Mouse (Mus musculus) left cerebral cortex, postnatal 4 days (tissue): ENCODE results near the gene 4933402J07Rik. TPM values are rescaled to one million over a fixed set of nuclear protein-coding genes. Genes with fewer than 3 reads are reported as not detected.
A peak's percentile ranks its signal among the peaks of the same experiment; 100 is the strongest.

Source experiments
- DNase-seq: peaks from one replicate; pipeline ENCODE4 v3.0.0-alpha.2; 2022
- intact Hi-C: fragments of 180-260 bp; cut with DNase I; formaldehyde crosslinking; loops from one replicate; pipeline ENCODE4 v1.15.1; 2025
- total RNA-seq, 2 experiments: library from RNA; stranded (reverse); gene quantifications; 2 replicates each; pipeline ENCODE4 v1.2.3; 2021

Gene 4933402J07Rik
- not detected for total RNA-seq

DNA sequence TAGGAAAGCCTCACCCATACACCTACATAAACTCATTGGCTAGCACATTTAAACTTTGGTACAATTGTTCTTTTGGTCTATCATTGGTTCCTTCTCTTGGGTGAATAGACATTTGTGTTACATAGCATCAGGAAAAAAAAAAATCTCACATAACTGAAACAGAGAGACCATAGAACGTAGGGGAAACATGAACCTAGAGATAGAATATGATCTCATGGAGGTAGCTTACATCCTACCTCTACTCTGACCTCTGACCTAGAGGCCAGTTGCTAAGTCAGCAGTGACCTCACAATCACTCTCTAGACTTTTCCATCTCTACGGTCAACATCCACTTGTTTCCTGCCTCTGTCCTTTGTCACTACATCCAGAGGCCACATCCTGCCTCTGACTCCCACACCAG is at the start of gene 4933402J07Rik:
Gene 4933402J07Rik, plus strand, starts transcription at position 301 of the 400 bp plus-strand sequence.
- no peak for DNase-seq

DNA sequence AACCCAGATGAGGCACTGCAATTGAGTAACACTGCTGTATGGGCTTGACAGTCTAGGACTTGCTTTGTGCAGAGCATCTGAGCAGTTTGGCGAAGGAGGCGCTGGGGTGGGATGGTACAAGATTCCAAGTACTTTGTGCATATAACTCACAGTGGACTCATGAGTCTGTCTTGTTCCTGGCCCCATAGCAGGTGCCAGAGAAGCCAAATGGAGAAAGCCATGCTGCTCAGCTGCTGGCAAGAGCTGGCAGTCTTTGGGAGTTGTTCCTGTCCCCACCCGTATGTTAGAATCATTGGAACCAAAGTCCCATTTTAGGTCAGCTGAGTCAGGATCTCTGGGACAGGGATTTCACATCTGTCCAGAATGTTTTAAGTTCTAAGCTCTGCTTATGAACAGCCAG is 46.5 kb upstream of the 4933402J07Rik start:
- intact Hi-C loops: no loop called here
- DNase-seq: no peak

More for the DNA sequence above, at the start of gene 4933402J07Rik:
- intact Hi-C loops: no loop called here

DNA sequence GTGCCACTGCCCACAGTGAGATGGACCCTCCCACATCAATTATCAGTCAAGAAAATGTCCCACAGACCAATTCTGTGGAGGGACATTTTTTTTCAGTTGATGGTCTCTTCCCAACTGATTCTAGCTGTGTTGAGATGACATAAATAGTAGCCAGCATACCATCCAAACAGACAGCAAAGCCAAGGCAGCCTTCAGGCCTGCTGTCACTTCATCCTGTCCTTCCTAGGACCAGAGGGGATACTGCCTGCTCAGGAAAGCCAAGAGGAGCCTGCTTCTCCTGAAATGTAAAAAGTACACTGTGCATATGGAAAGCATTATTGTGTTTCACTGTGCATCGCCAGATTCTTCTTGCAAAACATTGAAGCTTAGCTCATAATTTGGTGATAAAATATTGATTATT is 38.6 kb upstream of the 4933402J07Rik start:
- DNase-seq: no peak
- intact Hi-C loops: no loop called here

DNA sequence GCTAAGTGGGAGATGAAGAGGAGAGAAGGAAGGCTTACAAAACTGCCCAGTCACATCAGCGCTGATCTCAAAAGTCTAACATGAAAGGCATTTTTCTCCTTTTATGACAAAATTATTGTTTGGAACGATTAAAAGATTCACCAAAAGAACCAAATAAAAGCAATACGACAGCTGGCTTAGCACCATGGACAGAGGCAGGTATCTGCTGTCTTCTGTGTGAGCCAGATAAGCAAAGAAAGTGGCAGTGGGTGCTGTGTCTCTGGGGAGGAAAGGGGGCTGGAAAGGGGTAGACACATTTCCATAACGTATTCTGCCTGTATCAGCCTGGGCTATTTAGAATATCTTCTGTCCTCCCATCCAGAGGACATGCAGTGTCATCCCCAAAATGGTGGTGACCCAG is 32.5 kb upstream of the 4933402J07Rik start:
- no peak for DNase-seq
- intact Hi-C loops: no loop called here

DNA sequence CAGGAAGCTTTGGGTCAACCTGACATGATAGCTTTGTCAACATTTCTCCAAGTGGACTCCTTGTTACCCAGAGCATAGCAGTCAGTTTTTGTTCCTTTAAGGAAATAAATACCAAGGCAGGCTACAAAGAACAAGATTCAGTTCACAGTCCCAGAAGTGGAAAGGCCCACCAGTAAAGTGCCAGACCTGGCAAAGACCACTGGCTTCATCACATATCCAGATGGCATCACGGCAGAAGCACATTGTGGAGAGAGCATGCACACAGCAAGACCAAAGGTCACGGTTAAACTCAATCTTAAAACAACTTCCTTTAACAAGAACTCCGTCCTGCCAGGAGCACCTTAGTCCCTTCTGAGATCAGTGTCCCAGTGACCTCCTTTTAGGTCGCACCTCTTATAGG is 30.2 kb upstream of the 4933402J07Rik start:
- no peak for DNase-seq
- intact Hi-C loops: no loop called here

DNA sequence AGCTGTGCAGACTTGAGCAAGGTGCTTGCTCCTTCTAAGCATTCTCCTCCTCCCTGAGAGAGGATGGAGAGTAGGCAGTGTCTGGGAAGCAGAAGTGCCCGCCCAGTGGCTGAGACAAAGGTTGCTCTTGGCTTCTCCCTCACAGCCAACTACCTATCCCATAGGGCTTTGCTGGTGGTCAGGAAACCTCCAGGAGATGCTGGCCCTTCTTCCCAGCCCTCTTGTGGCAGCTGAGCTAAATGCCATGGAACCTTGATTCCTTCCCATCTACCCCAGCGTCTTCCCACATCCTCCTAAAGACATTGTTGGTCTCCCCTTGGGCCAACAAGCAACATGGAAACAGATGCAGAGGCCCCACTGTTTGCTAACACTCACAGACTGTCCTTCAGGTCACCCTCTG is 28.8 kb upstream of the 4933402J07Rik start:
- intact Hi-C loops: loop anchor here (5.0 kb wide), 1 partner anchor 58 kb away; no protein-coding TSS in a partner anchor

DNA sequence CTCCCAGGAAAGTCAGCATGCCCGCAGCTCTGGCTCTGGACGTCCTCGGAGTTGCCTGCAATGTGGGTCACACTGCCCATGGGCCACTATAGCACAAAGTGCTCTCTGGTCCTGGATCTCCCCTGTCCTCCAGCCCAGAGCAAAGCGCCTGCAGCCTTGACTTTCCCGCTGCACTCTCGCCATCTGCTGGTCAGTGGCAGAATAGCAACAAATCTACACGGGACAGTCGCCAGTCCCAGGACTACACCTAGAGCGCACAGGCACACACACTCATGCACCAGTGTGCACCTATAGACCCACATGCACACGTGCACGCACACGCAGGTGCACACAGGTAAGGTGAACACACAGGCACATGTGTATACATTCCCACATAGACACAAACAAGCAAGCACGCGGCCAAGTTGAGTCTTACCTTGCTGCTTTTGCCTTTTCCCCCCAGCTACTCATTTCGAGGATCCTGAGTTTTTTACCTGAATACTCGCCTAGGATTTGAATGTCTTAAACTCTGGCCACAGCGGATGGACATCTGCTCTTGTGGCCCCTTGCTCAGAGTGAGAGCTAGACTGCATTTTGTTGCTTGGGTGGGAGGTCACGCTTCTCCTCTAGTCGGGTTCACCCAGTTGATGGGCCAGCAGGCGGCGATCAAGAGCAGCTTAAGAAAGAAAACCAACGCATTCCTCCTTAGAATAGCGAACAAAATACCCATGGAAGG is 26.9 kb upstream of the 4933402J07Rik start:
- DNase-seq: peak; percentile 85
- intact Hi-C loops: loop anchor here (2.0 to 5.0 kb wide), 2 partner anchors 59 to 602 kb away; no protein-coding TSS in a partner anchor

More for the DNA sequence above, 28.8 kb upstream of the 4933402J07Rik start:
- DNase-seq: no peak

DNA sequence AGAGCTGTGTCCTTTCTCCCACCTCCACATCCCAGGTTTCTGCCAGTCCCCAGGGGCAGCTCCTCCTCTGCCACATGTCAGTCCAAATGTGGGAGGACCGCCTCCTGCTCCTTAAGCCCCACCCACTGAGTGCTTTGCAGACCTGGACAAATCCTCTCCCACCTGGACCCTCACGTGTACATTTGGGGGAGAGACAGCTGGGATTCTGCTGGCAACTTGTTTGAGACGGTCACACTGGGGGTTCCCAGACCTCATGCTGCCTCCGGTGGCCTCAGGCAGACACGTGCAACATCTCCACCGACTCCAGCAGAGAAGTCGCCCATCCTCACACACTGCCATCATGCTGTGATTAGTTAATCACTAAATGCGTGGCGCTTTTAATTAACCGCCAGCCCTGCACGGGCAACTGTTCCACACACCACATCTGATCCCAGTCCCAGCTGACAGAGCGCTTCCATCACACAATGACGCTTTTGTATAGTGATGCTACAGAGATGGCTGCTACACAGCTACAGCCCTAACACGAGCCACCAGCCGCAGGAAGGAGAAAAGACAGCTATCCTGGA is 23.7 kb upstream of the 4933402J07Rik start:
- peak; percentile 56 for DNase-seq
- intact Hi-C loops: loop anchor here (5.0 kb wide), 1 partner anchor 63 kb away; no protein-coding TSS in a partner anchor

DNA sequence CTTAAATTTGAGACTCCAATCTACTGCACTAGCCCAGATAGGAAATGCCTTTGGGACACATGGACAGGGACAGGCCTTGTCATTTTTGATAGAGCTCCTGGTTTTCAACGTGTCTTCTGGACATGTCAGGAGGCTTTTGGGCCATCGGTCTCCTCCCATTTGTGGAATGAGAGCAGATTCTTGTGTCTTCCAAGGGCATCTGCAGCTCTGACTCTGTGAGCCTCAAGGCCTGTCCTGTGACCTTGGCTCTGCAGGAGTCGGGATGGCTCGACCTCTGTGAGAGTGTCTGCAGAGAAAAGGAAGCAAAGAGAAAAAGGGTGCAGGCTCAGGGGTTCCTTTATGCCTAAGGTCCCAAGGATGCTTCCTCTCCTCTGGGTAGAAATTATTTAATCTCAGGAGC is 13.8 kb upstream of the 4933402J07Rik start:
- intact Hi-C loops: no loop called here
- no peak for DNase-seq

DNA sequence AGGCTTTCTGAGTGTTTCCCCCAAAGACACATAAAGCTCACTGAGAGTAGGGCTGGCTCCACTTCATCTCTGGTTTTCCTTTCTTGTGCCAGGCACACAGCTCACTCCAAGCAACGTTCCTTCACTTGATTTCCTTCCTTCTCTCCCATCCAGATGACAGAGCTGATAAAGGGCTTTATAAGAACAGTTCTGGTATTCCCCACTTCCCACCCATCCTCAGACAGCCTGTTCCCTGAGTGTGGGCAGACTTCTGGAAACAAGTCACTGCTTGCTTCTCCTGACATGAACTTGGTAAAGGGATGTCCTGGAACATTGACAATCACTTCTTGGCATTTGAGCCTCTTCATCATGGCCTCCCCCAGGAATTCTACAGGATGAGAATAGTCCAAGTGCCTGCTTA is 10.9 kb upstream of the 4933402J07Rik start:
- no peak for DNase-seq
- intact Hi-C loops: no loop called here

DNA sequence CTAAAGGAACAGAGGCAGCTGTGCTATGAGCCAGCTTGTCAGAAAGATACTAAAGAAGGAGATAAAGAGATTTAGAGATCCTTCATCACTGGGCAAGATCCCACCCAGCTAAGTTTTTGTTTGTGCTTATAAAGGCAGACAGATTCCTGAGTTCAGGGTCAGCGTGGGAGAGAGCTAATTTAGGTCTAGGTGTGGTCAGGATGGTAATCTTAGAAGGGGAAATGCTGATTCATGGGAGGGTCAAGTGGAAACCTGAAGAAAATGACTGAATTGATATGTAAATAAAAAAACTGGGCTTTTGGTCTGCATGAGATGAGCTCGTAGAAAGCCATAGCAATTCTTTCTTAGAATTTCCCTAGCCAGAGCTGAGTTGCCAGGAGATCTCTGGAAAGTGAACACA is 2.9 kb upstream of the 4933402J07Rik start:
- DNase-seq: no peak
- intact Hi-C loops: no loop called here

DNA sequence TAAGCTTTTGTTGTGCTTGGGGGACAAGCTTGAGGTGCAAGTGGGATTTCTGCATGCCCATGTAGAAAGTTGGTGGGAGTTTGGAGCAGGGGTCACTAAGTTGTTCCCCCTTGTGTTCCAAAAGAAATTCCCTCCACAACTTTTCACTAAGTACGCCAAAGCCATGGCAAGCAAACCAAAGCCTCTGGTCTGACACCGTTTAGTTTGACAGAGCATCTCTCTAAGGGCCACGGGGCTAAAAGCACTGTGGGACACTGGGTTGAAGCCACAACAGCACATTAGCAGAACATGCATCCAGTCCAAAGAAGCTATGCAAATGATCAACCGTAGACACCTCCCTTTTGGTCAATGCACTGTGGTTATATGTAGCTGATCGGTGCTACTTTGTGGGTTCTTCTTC is 5.5 kb downstream of the 4933402J07Rik start:
- DNase-seq: no peak
- intact Hi-C loops: no loop called here

DNA sequence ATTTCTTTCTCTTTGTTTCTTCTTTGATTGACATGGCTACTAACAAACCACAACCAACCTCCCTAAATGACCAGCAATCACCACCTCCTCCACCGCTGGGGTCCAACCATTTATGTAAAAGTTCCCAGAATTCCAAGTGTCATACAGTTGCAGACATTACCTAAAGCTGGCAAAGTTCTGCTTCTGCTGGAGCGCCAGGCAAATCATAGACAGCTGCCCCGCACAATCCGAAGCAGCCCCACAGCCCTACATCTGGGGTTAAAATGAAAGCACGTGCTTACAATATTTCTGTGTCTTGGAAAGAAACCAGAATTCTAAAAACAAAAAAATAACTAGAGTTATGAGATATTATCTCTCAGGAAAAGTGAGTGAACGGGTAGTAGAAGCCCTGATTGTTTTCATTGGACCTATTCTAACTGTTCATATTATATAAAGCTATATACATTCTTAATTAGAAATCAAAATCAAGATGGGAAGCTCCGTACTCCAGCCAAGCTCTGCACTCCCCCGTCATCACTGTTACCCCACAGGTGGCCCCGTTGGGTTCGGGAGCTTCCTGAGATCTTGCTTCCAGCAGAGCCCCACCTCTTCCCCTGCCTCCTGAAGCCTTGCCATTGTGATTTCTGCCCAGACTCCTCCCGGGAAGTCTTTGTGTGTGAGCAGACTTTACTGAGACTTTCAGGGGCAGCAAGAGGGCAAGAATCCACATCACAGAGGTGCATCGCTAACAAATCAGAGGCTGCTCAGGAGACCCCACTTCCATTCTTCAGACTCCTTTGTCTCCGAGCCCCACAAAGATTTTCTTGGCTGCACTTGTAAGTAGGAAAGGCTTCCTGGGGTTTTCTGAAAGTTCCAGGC is 6.3 kb downstream of the 4933402J07Rik start:
- DNase-seq: no peak
- intact Hi-C loops: no loop called here

DNA sequence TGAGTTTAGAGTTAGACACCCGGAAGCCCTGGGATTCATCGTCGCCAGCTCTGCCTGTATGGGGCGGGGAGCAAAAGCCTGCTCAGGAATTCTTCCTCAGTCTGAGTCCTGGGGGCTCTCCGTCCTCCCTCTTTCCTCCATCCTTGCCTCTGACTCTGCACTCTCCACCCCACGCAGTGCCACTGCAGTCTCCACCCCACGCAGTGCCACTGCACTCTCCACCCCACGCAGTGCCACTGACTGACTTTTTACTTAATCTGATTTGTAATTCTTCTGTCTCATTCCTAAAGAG is 6.9 kb downstream of the 4933402J07Rik start:
- intact Hi-C loops: no loop called here
- no peak for DNase-seq

DNA sequence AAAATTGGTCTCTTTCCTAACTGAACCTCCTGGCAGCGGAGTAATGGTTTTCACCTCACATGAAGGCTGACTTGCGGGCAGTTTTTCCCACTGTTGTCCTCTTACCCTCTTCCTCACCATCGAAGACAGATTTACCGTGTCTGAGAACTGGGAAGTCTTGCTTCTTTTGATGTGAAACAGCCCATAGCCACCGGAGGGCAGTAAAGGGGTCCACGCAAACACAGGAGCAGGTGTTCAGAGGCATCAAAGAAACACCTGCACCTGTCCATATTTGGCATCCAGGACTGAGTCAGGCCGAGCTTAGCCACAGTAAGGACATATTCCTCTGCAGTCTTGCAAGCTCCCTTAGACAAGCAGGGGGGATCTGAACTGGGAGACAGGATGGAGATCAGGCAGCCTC is 7.2 kb downstream of the 4933402J07Rik start:
- no peak for DNase-seq
- intact Hi-C loops: no loop called here

DNA sequence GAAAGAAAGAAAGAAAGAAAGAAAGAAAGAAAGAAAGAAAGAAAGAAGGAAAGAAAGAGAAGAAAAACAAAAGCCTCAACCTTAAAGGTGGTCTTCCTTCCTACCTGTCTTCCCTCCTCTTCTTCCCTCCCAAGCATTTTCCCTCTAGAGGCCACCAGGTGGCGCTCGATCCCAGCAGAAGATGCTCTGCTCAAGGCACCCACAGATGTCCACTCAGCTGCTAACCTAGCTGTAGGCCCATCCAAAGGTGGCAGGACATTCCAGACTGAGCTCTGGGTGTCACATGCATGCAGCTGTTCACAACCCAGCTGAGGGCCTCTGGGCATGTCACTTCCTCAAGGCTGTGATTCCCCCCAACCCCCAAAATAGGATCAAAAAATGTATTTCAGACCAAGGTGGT is 30.6 kb downstream of the 4933402J07Rik start:
- peak; percentile 71 for DNase-seq
- intact Hi-C loops: loop anchor here (10.0 kb wide), 2 partner anchors 431 to 511 kb away; no protein-coding TSS in a partner anchor

DNA sequence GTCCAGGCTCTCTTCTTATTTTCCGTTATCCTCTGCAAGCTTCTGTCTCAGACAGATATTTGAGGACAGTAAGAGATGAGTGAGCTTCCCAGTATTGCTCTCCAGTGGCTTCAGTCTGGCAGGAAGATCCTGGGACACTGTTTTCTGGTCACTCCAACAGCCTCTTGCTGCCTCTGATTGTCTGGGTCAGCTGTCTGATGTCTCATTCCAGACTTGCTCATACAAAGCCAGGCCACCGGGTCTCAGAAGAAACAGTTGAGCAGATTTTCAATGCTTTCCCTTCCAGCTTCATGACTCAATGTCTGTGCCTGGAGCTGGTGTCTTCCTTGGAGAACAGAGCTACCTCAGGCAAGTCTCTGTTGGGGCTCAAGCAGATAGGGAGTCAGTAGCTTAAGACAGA is 39.1 kb downstream of the 4933402J07Rik start:
- no peak for DNase-seq
- intact Hi-C loops: no loop called here

DNA sequence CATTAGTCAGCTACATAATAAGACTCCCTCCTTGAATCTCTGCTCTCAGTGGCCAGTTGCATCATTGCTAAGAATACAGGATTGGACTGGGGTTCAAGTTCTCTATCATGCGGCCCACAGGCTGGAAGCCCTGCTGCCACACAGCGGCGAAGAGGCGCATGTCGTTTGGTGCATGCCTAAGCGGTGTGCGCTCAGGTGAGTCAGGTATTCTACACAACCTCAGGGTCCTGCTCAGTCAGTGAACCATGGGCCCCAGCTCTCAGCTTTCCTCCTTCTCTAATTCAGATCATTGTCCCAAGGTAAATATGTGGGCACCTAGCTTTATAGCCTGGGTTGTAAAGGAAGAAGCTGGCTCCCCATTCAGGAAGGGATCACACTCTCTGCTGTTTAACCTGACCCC is 45.5 kb downstream of the 4933402J07Rik start:
- intact Hi-C loops: no loop called here
- DNase-seq: no peak

DNA sequence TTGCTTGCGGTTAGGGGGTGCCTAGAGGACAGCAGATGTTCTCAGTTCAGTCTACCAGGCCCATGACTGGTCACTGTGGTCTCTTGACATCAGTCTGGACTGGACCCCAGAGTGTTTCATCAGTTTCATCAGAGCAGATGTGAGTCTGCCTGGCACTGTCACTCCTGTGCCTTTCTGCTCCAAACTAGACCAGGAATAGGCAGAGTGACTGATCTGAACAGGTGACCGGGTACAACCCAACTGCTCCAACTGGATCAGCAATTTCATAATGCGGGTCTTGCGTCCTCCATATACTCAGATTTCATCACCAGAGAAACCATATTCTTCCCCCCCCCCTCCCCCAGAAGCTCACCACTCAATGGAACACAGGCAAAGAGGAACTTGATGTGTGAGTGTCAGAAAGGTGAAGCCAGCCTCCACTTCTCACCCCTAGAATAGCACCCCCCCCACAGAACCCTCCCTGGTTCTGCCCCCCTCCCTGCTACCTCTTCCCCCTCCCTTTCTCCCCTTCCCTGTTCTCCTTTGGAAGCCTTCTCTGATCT is 46.1 kb downstream of the 4933402J07Rik start:
- no peak for DNase-seq
- intact Hi-C loops: no loop called here

DNA sequence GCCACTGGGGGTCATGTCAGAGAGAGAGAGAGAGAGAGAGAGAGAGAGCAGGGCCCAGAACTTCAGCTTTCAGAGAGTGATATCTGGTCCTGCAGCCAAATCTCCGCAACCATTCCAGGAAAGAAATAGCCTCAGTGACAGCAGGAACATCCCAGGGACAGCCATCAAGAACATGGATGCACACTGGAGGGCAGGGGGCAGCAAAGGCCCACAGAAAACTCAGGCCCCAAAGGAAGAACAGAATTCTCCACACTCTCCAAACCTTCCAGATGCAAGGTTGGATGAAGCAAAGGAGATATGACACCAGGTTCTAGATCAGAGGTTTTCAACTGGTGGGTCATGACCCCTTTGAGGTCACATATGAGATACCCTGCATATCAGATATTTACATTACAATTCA is 50.0 kb downstream of the 4933402J07Rik start:
- intact Hi-C loops: no loop called here
- DNase-seq: peak; percentile 59

DNA sequence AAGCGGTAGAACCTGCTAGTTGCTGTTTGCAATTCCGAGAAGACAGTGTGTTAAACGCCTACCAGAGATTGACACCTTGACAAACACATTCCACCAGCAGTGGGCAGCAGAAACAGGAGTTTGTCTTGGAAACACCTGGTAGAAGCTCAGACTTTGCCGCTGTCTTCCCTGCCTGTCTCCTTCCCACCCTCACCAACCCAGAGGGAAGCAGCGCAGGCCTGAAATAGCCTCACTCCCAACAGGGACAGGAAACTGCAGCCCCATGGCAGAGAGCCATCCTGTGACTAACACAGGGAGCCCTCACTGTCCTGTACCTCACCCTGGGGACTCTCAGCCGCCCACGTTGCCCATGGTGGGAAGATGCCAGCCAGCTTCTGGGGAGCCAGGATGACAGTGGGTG is 55.5 kb downstream of the 4933402J07Rik start:
- intact Hi-C loops: no loop called here
- peak; percentile 69 for DNase-seq
